Mouse (Mus musculus) right cerebral cortex, postnatal 4 days (tissue): ENCODE measurements around the gene Lsm14a.
"Not testable (repeated sequence)": the region's sequence is repeated elsewhere in the genome, so short reads cannot be mapped to it uniquely, and the experiment has no call there.

Experiments
- DNase-seq: peaks from one replicate; pipeline ENCODE4 v3.0.0-alpha.2; 2022

Gene Lsm14a

DNA sequence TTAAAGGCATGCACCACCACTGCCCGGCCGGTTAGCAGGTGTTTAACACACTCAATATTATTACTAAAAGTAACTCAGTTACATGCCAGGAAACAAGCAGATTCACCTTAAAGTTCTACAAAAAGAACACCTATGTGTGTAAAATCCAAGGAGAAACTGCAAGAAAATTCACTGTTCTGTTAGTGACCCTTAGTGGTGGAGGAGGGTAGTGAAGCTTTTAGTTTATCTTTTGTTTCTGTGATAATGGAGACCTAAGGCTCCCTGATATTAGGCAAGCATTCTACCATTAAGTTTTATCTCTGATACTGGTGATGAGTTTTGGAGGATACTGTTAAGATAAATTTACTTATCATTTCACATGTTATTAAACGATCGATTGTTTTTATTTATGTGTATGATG is 37.5 kb downstream of the Lsm14a start:
- DNase-seq: no peak

DNA sequence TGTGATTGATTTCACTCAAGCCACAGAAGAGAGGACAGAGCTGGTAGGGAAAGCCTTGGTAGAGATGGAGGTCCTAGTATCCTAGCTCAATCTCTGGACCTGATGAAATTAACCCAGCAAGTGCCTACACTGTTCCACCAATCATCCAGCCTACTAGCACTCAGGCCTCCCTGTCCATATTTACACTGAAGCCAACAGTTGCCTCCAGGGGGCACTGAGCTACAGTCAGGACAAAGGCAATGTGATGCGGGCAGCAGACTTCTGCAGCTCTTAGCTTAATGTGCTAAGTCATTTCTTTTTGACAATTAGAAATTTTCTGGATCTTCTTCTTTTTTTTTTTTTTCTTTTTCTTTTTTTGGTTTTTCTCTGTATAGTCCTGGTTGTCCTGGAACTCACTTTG is 41.1 kb downstream of the Lsm14a start:
- DNase-seq: no peak

DNA sequence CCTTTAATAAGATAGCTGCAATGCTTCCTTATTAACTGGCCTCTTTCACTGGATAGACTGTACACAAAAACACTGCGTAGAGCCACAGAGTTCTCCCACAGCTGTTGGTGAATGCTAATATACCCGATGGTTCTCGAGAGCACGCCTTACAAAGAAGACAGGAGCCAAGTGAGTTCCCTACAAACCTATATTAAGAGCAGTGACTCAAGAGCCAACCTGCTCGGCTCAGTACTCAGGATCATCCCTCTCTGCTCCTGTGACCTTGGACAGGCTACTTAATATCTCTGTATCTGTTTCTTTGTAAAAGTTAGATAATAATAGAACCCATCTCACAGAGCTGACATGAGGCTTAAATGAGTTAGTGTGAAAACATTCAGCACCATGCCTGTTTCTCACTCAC is 42.9 kb downstream of the Lsm14a start:
- no peak for DNase-seq

DNA sequence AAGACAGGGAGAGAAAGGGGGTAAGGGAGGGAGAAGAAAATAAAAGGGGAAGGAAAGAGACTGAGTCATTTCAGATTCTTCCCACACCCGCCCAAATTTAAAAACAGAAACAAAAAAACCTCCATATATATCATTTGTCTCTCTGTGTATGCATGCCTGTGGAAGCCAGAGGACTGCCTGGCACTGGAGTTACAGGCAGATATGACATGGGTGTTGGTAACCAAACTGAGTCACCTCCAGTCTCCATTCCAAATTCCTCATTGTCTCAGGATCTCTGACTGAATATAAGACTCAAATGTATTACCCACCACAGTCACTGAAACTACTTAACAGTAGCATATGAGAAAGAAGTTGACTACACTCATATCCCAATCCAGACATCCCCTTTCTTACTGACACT is 45.1 kb downstream of the Lsm14a start:
- no peak for DNase-seq

DNA sequence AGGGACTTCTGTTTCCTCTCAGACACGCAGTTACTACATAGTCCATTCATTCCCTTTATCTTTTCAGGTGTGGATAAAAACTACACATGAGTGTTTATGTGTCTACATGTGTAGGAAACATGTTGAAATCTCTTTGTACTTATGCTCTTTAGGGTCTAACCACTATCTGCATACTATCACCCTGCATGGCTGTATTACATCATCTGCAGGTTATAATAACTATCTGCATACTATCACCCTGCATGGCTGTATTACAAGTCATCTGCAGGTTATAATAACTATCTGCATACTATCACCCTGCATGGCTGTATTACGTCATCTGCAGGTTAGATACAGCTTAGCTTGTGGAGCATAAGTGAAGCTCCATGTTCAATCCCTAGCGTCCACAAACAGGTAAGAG is 46.1 kb downstream of the Lsm14a start:
- DNase-seq: no peak

DNA sequence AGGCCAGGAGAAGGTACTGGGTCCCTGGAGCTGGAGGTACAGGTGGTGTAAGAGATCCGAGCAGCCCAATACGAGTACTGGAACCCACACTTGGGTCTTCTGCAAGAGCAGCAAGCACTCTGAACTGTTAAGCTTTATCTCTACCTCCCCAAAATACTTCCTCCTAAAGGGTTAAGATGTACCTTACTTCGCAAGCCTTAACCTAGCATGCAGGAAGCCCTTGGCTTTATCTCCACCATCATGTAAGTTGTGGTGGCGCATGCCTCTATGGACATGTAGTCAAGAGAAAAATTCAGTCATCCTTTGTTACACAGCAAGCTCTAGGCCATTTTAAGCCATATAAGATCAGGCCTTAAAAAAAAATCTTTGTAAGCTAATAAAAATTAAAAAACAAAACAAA is 46.6 kb downstream of the Lsm14a start:
- DNase-seq: no peak

DNA sequence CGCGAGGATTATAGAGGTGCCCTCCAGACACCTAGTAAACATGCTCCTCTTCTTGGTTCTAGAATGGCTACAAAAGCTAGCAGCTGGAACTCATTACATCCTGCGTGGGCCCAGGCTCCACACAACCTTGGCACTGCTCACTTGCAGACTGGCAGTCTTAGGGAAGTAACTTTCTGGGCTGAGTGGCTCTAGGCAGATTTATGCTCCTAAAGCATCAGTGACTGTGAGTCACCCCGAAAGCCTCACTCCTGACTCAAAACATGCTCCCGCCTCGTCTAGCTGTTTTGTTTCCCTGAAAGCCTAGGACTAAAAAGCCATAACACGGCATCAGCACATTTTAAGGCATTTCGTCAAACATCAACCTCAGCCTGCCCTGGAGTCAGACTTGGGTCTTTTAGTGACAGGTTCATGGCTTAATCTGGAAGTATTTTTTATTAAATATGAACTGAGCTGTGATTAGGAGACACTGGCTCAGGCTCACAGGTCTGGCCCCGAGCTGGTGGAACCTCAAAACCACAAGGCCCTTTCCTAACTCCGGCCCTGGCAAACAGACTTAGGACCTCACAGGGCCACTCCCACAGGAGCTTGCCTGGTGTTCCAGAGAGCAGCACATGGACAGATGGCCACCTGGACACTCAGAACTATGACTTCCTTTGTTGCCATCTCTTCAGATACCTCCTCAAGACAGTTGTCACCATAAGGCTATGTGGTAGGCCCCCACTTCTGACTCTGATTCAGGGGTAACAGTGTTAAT is 50.9 kb downstream of the Lsm14a start:
- no peak for DNase-seq

DNA sequence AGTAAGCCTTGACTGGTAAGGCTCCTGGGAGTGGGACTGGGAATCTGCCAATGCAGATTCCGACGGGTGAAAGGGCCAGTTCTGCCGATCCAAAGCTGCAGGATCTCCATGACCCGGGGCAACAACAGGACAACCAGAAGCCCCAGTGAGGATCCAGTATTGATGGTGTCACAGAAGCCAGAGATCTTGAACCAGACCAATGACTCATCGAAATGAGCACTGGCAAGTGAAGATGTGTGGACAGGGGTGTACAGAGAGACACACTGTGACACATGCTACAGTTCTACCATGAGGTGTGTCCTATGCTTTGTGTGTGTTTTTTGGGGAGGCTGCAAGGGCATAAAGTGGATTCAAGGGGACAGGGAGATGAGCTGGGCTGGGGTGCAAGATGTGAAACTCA is 52.3 kb downstream of the Lsm14a start:
- DNase-seq: no peak

DNA sequence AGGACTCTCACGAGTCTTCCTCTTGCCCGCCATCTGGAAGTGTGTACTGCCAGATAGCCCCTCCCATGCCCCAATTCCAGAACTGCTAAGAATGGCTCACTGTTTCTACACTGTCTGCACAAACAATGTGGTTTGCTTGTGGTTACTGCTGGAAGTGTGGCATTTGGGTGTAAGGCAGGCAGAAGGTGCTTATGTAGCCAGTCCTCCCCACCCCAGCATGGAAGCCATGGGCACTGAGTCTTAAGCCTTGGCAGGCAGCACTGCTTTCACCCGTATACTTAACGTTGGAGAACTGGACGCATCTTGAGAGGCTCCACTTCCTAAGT is 54.0 kb downstream of the Lsm14a start:
- DNase-seq: no peak

DNA sequence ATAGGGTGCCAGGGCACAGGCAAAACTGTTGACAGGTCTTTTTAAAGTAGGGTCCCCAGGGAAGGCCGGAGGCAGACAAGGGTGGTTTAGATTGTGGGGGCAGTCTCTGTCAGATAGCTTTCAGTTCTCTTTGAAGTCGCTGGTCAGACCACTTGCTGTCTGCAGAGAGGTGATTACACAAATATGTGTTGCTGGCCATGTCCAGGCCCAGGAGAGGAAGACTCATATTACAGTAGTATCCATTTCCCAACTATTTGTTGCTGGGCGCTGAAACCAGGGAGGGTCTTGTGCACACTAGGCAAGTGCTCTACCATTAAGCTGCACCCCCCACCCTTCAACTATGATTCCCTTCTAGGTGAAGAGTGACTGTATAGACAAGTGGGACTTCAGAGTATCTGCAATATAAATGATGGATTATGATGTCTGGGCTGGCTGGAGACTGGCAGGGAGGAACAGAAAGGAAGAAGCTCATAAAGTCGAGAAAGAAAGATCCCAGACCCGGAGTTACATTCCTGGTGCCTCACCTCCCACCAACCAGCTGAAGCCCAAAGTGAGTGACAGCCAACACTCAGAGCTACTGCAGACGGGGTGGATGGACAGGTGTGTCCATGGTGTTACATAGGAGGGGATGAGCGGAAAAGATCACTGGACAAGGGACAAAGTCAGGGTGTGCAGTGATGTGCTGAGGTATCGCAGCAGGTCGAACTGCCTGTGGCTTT is 54.5 kb downstream of the Lsm14a start:
- DNase-seq: no peak

DNA sequence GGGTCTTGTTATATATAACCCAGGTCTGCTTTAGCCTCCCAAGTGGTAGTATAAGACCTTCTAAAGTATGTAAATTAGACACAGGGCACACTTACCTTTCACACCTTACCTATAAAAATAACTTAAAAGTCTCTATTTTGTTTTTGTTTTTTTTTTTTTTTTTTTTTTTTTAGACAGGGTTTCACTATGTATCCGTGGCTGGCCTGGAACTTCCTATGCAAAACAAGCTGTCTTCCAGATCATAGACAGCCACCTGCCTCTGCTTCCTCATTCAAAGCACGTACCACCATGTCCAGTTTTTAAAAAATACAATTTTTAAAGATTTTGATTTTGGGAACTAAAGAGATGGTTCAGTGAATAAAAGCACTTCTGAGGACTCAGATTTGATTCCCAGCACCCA is 55.8 kb downstream of the Lsm14a start:
- no peak for DNase-seq

DNA sequence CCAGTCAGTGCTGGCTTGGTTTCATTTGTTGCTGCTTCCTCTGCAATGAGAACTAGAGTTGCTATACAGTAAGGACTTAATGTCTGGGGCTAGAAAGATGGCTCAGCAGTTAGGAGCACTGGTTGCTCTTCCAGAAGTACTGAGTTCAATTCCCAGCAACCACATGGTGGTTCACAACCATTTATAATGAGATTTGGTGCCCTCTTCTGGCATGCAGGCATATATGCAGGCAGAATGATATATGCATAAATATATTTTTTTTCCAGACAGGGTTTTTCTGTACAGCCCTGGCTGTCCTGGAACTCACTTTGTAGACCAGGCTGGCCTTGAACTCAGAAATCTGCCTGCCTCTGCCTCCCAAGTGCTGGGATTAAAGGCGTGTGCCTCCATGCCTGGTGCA is 56.6 kb downstream of the Lsm14a start:
- DNase-seq: not testable (repeated sequence)

DNA sequence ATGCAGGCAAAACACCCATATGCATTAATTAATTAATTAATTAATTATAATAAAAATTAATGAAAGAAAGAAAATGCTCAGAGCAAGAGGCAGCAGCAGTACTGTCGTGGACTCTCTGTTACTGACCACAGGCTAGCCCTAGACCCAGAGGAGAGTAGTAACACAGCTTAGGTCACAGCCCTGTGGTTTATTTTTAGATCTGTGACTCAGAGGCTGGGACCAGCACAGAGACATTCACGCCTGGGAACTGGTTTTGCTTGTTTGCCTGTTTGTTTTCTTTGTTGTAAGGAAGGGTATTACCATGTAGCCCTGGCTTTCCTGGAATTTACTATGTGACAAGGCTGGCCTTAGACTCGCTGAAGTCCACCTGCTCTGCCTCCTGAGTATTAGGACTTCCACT is 65.6 kb downstream of the Lsm14a start:
- DNase-seq: no peak

DNA sequence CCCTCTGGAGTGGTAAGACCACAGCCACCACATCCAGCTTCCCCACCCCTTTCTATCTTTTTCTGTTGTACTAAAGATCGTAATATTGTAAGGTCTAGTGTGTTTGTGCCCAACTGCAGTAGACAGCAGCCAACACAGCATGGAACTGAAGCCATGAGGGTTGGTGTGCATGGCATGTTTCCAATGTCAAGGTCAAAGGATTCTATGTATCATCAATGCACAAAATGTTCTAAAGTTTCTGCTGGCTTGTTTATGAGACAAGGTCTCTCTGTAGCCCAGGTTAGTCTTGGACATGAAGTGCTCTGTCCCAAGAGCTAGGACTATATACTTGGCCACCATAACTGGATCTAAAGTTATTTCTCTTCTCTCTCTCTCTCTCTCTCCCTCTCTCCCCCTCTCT is 68.3 kb downstream of the Lsm14a start:
- DNase-seq: no peak

DNA sequence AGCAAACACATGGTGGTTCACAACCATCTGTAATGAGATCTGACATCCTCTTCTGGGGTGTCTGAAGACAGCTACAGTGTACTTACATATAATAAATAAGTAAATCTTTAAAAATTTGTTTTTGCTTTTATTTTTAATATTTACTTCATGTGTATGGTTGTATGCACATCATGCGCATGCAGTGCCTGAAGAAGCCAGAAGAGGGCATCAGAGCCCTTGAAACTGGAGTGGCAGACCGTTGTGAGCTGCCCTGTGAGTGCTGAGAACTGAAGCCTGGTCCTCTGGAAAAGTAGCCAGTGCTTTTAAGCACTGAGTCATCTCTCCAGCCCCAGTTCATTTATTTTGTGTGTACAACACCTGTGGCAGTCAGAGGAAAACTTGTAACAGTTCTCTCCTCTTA is 69.1 kb downstream of the Lsm14a start:
- DNase-seq: no peak

DNA sequence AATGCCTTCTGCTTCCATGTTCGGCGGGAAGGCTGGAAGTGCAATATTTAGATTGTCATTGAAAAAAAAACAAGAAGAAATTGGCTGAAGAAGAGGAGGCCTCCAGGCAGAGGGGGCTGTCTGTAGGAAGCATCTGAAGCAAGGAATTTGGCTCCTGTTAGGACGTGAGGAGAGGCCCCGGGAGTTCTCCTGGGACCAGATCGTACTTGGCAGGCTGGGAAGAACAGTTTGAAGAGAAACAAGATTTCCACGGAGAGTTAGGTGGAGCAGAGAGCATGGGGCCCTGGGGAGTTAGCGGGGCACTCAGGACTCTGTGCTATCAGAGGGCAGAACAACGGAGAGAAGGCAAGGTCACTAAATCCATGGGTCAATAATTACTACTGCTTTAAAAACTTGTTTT is 69.8 kb downstream of the Lsm14a start:
- no peak for DNase-seq

DNA sequence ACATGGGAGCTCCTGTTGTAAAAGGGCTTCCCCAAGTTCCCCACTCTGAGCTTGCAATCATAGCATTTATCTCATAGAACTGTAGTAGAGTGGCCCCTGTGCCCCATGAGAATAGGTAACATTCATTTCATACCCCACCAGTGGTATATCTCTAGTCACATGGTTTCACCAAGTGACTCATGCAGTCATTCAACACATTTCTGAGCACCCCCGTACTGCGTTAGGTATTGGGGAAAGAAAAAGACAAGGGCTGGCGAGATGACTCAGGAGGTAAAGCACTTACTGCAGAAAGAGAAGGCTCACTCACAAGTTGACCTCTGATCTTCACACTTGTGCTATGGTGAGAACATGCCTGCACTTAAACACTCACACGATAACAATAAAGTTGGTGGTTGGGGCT is 71.2 kb downstream of the Lsm14a start:
- DNase-seq: no peak

DNA sequence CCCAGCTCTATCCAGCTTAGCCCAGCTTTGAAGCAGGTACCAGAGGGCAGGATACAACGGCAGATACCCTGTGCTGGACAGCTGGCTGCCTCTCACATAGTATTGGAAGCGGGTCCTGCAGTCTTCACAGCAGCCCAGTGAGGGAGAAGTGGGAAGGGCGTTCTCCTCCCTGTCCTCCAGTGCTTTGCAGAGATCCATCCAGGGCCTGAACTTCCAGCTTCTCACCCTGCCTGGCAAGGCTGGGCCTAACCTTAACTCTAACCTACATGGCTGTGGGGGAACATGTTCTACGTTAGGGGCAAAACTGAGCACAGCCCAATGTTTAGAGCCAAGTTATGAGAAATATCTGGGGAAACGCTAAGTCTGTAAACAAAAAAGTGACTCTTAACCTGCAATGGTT is 72.0 kb downstream of the Lsm14a start:
- no peak for DNase-seq

DNA sequence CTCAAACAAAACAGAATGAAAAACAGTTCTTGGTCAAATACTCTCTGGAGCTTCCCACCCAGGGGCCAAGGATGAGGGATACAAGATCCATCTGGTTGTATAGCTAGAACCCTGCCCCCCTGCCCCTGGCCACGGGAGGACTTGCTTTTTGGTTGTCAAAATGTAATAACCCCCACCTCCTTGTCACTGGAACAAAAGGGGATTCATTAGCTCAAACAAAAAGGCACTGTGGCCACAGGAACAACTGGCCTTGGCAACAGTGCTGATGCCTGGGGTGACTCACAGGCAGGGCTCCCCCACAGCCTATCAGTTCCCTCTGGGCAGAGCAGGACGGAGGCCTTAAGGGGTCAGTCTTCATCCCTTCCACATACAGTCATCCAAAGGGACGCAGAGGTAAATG is 73.2 kb downstream of the Lsm14a start:
- DNase-seq: no peak

DNA sequence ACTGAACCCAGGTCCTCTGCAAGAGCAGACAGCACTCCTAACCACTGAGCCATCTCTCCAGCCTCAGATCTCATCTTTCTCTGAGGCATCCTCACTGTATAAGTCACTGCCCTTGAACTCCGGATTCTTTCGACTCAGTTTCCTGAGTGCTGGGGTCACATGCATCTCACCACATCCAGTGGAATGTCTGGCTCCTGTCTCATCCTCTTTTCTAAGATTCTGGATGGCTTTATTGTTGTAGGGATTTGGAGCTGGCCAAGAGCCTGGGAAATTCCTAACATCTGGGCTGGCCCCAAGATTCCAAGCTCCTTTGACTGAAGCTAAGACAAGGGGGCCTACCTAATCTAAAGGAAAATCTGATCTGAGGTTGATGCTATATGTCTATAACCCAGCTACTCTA is 74.0 kb downstream of the Lsm14a start:
- no peak for DNase-seq

DNA sequence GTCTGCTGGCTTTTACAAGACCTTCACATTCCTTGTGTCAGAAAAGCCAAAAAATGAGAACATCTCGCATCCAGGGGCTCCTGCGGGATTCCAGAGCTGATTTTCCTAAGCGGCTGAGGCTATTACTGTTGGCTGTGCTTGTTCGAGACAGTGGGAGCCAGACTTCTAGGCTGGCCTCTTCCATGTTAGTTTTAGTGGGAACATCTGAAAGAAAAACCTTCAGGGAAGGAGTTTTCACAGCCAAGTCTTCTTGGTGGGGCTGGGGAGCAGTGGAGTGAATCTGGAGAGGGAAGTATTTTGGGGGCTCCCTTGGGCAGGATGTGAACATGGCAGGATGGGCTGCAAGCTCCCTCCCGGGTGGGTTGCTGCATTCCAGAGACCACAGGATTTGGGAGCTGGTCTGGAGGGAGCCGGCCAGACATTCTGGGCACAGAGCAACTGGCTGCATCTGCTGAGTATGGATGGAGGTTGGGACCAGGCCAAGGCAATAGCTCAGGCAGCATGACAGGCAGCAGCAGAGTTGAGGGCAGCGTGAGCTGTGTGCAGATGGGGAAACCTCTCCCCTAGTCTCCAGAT is 75.1 kb downstream of the Lsm14a start:
- peak; percentile 43 for DNase-seq

DNA sequence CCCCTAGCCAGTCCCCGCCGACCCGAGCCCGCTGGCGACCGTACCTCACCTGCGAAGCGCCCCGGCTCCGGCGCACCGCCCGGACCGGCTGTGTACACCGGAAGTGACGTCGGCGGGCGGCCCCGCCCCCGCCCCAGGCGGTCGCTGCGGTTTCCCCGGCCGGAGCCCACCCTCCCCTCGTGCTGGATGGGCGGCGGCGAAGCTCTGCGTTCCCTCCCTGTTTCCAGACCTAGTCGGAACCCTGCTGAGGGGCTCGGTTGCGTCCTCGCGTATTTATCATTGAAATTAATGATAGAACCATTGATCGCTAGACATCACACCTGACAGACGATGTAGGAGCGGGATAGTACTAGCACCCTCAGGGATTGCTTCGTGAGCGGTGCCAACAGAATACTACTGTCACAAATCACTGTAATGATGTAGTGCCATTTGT is 79.7 kb downstream of the Lsm14a start, which contains the start of gene 4931406P16Rik:
TSS of gene 4931406P16Rik (minus strand) at position 109 of the 433 bp plus-strand sequence.
- peak; percentile 92 for DNase-seq

DNA sequence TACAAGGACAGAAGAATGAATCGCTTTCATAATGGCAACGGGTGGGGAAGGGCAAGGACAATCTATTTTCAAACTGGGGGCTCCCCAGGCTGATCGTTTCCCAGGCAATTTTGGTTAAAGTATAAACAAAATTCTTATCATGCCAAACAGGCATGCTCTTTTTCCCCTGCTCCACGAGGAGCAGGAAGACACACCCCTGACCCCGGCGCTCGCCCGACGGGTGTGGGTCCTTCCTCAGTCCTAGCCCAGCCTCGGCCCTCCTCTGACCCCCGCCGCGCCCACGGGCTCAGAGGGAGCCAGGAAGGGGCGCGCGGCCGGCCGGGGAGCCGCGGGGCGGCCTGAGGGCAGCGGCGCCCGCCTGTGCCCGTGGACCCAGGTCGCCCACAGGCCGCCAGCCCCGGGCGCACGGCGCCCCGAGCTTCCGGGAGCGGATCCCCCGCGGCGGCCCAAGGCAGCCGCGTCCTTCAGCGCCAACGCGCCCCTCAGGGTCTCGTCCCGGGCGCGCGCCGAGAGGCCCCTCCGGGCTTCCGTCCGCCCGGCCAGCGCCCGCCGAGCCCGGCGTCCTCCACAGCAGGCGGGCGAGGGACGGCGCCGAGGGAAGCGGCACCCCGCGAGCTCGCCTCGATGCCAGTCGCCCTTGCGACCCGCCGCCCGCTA is 80.2 kb downstream of the Lsm14a start:
- peak; percentile 35 for DNase-seq
